Mouse (Mus musculus) ovary, adult 18-20 months (tissue): Measurements from ENCODE around the gene Gadd45b.

ENCODE experiments used
- DNase-seq: peaks from one replicate; pipeline ENCODE4 v3.0.0; 2022; ENCODE audit warnings: low spot score, mixed read lengths

Gadd45b gene

DNA sequence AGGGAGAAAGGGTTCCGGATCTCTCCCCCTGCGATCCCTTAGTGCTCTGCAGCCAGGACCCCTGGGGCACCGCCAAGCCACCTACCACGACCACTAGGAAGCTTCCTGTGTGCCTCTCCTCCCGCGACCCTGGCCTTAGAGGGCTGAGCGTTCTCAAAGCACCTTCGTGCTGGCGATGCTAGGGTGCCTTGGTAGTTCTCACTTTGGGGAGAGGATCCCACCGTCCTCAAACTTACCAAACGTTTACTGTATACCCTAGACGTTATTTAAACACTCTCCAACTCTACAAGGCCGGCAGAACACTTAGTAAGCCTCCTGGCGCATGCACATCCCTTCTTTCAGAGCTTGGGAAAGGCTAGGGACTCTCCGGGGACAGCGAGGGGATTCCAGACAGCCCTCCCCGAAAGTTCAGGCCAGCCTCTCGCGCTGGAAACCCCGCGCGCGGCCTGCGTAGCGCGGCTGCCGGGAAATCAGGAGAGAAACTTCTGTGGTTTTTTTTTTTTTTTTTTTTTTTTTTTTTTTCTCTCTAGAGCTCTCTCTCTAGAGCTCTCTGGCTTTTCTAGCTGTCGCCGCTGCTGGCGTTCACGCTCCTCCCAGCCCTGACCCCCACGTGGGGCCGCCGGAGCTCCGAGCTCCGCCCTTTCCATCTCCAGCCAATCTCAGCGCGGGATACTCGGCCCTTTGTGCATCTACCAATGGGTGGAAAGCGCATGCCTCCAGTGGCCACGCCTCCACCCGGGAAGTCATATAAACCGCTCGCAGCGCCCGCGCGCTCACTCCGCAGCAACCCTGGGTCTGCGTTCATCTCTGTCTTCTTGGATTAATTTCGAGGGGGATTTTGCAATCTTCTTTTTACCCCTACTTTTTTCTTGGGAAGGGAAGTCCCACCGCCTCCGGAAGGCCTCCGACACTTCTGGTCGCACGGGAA lies at the start of gene Gadd45b:
Gene Gadd45b (plus strand): TSS at position 775 of the 928 bp plus-strand sequence.
- peak; percentile 99 for DNase-seq

DNA sequence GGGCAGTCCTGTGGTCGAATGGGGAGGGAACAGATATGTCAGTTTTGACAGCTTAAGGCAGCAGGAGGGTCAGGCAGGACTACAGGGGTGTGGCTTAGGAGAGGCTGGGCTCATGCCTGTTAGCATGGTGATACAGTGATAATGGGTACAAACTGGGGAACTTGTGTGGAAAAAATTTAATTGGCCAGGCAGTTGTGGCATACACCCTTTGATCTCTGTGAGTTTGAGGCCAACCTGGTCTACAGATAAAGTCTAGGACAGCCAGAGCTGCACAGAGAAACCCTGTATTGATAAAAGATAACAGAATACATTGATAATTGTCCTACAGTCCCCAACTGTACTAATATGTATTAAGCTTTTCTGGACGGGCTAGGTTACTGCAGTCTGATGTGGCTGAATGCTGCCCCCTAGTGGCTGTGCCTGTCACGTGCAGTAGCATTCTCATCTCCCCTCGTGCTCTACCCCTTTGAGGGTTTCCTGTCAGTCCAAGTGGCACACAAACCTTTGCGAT lies 49.7 kb upstream of the Gadd45b start:
- DNase-seq: no peak

DNA sequence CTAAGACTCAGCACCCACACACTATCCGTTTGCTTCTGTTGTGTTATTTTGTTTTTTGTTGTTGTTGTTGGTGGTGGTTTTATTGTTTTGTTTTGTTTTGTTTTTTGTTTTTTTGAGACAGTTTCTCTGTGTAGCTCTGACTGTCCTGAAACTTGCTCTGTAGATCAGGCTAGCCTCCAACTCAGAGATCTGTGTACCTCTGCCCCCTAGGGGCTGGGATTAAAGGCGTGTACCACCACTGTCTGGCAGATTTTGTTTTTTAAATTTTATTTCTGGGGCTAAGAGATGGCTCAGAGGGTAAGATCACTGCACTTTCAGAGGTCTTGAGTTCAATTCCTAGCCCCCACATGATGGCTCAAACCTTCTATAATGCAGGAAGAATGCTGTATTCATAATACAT lies 49.0 kb upstream of the Gadd45b start:
- no peak for DNase-seq

DNA sequence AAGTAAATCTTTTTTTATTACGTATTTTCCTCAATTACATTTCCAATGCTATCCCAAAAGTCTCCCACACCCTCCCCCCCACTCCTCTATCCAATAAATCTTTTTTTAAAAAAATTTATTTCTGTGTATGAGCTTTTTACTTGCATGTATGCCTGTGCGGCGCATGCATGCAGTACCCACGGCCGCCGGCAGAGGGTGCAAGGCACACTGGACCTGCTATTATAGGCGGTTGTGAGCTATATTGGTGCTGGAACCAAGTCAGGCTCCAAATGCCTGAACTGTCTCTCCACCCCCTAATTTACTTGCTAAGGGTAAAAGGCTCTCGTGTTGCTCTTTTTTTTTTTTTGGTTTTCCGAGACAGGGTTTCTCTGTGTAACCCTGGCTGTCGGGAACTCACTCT lies 48.6 kb upstream of the Gadd45b start:
- DNase-seq: no peak

DNA sequence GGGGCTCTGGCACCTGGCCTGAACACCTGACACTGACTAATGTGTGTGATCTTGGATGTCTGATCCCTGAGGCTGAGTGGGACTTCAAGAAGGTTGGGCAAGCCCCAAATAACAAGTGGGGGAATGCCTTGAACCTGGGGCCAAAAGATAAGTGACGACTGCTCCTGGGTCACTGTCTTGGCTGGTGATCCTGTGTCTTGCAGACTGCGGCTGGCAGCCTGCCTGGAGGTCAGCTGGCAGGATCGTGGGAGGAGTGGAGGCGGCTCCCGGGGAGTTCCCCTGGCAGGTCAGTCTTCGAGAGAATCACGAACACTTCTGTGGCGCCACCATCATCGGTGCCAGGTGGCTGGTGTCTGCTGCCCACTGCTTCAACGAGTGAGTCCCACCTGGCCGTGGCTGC lies 42.7 kb upstream of the Gadd45b start:
- peak; percentile 84 for DNase-seq

DNA sequence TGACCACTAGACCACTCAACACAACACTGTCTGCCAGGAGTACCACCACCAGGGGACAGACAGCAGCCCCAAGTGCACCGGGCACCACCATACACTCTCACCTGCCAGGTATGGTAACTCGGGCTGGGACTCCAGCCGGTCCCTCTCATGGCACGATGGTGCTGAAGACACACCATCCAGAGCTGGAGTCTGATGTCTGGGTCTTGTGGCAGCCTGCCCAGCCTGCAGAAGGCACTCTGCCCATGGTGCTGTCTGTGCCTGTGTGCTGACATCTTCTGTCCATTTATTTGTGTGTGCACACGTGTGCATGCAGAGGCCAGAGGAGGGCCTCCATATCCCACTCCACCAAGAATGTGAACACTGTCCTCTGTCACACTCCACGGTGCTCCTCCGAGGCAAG lies 34.8 kb upstream of the Gadd45b start:
- DNase-seq: no peak

DNA sequence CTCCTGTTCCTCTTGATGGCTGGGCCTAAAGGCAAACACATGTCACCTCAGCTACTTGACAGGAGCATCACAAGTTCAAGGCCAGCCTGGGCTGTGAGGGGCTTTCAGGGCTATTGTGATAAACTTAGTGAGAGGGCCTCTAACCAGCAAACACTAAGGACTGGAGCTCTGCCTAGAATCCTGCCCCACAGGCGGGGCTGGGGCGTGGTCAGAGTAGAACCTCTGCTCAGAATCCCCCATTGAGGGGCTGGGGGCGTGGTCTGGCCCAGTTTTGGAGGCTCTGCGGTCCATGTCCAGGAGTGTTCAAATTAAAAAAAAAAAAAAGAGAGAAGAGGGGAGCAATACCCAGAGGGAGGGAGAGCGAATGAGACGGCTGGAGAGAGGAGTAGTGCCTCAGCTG lies 34.2 kb upstream of the Gadd45b start:
- no peak for DNase-seq

DNA sequence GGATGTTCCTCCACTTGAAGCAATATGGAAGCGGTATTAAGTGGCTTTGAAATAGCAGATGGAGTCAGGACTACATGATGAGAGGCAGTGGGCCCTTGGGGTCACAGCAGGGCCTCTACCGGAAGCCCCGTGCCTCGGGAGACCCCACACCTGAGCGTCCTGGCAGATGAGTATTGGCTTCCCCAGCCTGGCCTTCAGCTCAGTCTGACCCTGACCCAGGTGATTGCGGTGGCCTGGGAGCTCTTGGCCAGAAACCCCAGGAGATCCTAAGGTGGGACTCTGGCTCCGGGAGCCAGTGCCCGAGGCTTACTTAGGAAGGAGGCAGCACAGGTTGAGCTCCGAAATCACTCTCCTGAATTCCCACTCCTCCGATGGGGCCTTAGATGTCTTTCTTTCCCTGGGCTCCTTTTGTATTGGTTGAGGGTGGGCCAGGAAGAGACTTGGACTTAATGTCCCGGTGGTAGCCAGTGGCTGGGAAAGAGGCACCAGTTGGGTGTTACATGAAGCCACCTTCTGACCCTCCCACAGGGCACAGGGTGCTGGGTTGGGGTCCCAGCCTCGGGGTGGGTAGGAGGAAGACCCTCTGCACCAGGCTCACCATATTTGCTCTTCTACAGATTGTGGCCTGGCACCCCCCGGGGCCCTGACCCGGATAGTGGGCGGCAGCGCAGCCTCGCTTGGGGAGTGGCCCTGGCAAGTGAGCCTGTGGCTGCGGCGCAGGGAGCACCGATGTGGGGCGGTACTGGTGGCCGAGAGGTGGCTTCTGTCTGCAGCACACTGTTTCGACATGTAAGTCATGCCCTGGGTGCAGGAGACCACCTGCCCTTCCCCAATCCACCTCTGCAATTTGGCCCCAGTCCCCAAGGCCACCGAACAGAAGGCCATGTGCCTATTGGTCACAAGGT lies 33.0 kb upstream of the Gadd45b start:
- DNase-seq: no peak

DNA sequence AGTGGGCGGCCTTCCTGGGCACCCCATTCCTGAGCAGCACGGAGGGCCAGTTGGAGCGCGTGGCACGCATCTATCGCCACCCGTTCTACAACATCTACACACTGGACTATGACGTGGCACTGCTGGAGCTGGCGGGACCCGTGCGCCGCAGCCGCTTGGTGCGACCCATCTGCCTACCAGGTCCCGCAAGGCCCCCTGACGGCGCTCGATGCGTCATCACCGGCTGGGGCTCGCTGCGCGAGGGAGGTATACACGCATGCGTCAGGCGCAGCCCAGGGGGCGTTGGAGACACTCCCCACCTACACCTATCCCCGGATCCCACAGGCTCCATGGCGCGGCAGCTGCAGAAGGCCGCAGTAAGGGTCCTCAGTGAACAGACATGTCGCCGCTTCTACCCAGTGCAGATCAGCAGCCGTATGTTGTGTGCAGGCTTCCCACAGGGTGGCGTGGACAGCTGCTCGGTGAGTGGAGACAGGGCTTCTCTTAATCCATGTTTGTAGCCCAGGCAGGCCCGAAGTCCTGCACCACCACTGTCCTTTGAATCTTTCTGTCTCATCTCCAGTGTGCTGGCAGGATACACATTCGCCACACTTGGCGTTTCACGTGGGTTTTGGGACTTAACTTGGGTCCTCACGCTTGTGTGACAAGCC lies 31.9 kb upstream of the Gadd45b start:
- DNase-seq: no peak

DNA sequence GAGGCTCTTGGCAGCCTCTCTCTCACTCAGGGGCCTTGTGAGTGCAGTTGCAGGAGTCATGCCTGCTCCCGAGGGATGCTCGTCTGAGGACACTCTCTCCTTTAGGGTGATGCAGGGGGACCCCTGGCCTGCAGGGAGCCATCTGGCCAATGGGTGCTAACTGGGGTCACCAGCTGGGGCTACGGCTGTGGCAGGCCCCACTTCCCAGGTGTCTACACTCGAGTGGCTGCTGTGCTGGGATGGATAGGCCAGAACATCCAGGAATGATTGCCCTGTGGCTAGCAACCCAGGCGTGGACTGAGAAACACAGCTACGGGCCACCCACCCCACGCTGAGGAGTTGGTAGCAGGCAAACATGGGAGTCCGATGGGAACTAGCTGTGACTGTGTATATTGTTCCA lies 30.8 kb upstream of the Gadd45b start:
- no peak for DNase-seq

DNA sequence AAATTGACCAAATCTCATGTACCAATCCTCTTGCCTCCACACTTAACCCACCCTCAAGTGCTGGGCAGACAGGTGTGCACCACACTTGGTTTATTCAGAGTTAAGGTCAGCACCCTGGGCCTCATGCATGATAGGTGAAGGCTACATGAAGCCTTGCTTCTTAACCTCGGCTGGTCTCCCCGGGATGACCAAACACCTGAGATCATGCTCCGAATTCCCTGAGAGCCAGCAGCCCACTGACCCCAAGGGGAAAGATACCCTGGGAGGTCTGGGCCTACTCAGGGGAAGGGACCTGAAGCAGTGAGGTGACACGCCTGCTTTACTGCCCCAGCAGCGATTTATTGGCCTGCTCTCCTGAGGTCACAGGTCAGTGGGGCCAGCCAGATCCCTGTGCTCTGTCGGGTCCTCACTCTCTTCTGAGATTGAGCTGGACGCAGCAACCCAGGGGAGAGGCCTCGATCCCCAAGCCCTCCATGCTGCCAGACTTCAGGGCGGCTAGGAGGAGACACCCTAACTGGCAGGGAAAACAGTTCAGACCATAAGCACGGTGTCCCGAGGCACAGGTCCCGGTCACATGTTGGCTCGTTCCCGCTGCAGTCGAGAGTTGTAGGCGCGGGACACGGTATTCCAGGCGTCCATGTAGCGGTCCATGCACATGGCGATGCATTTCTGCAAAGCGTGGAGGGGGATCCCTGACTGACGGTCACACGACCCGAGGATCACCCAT lies 30.1 kb upstream of the Gadd45b start:
- no peak for DNase-seq

DNA sequence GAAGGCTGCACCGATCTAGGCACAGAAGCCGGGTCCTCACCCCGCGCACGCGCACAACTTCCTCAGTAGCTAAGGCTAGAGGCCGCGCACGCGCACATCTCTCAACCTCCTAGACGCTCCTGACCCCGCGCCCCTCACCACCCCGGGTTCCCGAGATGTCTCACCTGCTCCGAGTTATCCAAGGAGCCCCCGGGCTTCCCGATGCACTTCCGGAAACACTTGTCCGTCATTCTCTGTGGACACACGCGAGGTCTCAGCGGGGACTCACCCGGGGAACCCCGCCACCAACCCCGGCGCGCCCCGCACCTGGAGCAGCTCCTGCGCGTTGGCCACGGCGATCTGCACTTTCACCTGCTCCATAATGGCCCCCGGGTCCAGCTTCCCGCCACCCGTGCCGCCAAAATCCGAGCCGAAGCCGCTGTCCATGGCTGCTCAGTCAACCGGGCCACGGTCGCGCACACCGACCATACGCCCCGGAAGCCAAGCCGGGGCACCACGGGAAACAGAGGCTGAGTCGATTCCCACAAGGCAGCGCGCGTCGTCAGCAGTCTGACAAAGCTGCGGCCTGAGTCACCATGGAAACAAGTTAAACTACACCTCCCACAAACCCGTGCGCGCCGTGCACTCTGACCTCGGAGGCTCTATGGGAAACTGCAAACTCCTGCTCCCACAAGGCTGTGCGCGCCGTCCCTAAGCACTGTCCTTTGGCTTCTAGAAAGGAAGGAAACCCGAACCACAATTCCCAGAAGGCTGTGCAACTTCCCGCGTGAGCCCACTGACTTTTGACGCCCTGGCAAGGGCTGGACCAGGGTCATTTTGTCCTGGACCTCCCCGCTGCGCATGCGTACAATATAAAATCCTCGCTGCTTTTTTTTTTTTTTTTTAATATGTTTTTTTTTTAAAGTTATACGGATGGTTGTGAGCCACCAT lies 29.3 kb upstream of the Gadd45b start, which contains the start of gene Timm13:
Gene Timm13 (minus strand): TSS at position 652 of the 930 bp plus-strand sequence.
- DNase-seq: peak; percentile 99

DNA sequence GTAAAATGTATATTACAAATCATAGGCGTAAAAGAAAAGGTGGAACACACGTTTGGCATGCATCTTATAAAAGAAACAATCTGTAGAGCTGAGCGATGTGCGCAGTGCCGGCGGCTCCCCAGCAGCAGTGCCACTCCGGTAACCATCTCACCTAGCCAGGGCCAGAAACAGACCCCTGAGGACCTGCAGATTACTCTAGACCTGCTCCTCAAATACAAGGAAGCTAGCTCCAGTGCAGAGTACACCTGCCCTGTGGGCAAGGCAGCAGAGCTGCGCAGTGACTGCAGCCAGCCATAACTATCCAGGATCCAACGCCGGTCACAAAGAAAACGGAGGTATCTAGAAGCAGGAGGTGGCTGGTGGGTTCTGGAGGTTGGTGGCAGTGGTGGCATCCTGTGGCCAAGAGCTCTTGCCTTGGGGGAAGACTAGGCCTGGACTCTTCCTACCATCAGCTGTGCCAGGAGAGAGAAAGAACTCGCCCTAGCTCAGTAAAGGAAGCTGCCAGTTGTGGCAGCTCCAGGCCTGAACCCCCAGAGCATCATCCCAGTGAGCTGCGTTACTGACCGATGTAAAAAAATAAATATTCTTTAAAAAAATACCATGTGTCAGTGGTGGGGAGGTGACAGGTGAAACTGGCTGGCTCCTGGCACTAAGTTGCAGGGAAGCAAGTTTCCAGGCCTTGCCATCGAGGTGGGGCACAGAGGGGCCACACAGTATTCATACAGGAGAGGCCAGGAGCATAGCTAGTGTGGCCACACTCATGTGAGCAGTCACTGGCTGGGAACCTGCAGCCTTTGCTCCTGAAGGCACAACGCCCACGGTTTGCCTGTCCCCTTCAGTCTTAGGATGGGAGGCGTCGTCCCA lies 28.2 kb upstream of the Gadd45b start:
- DNase-seq: no peak

DNA sequence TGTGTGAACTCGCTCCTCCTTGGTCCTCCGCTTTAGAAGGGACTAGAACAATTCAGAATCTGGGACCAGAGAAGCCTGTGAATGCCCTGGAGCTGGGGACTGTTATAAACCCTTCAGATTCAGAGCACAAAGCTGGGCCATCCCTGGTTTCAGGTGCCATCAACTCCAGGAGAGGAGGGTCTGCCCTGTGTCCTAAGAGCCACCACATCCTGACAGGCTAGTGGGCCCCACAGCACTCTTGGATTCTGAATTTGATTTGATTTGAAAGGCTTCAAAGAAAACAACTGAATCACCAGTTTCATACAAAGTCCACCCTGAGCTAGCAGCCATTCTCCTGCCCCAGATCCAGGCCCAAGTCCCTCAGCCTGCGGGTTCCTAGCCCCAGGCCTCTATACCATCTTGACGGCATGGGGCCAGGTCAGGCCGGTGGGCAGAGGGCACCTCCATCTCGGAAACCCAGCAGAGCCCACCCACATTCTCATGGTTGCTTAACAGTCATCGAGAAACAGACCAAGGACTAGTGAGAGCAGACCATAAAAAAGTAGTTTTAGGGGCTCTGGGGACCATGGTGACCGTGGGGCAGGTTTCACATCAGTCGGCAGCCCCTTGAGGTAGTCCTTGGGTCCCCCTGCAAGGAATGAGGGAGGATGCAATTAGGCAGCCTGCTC lies 27.5 kb upstream of the Gadd45b start:
- no peak for DNase-seq

DNA sequence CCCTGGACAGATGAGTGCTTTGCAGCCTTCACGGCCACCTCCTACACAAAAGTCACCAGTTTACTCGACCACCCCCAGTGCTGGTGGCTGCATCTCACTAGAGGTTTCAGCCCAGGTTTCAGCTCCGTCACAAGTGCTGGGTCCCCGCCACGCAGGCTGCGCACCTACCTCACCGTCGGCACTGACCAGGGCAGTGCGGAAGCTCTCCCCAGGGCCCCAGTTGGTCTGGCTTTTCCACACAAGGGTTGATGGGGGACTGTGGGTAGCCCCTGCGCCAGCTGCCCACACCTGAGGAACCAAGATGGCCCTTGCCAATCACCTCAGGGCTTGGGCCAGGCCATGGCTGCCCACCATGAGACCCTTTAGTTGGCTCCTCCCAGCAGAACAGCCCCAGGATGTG lies 26.6 kb upstream of the Gadd45b start:
- DNase-seq: no peak

DNA sequence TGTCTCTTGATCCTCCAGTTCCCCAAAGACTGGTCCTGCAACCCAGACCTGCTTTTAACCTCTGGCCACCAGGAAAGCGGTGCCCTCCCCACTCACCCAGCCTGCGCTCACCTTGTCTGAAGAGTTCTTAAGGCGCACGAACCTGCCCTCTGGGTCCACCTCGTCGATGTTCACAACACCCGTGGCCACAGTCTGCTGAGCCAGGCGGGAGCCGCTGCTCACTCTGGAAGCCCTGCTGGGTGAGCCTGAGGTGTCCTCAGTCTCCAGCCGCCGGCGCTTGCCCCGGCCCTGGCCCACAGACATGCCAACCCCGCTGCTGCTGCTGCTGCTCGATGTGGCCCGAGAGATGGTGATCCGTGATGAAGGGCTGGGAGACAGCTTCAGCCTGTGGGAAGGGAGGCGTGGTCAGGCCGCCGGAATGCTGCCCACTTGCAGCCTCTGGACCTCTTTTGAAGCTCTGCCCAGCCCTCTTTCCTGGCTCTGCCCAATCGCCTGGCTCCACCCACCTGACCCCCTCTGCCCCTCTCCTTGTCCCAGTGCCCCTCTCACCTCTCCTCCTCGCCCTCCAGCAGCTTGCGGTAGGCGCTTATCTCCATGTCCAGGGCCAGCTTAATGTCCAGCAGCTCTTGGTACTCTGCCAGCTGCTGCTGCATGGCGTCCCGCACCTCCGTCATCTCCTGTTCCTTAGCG lies 25.7 kb upstream of the Gadd45b start:
- DNase-seq: peak; percentile 21

DNA sequence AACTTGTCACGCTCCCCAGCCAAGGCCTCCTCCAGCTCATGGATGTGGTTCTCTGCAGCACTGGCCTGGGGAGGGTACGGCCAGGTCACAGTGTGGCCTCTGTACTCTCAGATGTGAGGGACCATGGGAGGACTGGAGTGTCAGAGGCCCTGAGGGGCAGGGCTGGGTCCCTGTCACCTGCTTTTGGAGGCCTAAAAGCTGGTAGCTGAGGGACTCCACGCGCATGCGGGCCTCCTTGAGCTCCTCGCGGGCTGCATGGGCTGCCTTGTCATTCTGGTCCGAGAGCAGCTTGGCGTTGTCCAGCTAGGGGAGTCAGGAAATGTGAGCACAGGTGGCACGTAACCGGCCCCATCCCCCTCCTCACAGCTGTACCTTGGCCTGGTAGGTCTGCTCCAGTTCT lies 25.2 kb upstream of the Gadd45b start:
- DNase-seq: no peak
